Mouse (Mus musculus): ENCODE measurements around the gene Nub1. TPM values are rescaled to one million over a fixed set of nuclear protein-coding genes. Genes with fewer than 3 reads are reported as not detected.
"Not testable (repeated sequence)": the region's sequence is repeated elsewhere in the genome, so short reads cannot be mapped to it uniquely, and the experiment has no call there.

Gene Nub1
- polyA plus RNA-seq, 1 experiment from 2014 or later: 31.6 TPM

- no peaks in the 10 kb centered on the region for H3K9me3 ChIP-seq (ENCODE audit: low read depth, low read length)
- DNase-seq (peak; percentile 88), ATAC-seq (ENCODE audit: insufficient read depth) (peak; percentile 63; the same call in 1 of the 2 replicates)
- peak; percentile 87 for TF ChIP-seq CTCF (IDR thresholded peaks at IDR 0.05; ENCODE audit: low read depth)
- H3K4me3 ChIP-seq (ENCODE audit: low read depth, low read length): no peak overlapping the region
- H3K27me3 ChIP-seq (ENCODE audit: insufficient read depth, low read length): no peaks in the 10 kb centered on the region
- no peaks in the 10 kb centered on the region for H3K4me1 ChIP-seq (ENCODE audit: insufficient read depth)
- no peaks in the 10 kb centered on the region for H3K36me3 ChIP-seq (ENCODE audit: insufficient read depth)
- H3K4me2 ChIP-seq: no peak overlapping the region
- WGBS: 20% methylated on average over 4 of the region's 4 CpGs
- no peak overlapping the region for H3K27ac ChIP-seq (ENCODE audit: low read depth)
- no peak overlapping the region for H3K9ac ChIP-seq
Measured at GRCm38 (mm10) chr5:24674238-24674637, 11.1 kb upstream of the Nub1 start.

- no peak overlapping the region for H3K4me3 ChIP-seq (ENCODE audit: low read depth, low read length)
- TF ChIP-seq CTCF (IDR thresholded peaks at IDR 0.05; ENCODE audit: low read depth): no peak
- H3K27me3 ChIP-seq (ENCODE audit: insufficient read depth, low read length): no peaks in the 10 kb centered on the region
- no peaks in the 10 kb centered on the region for H3K9me3 ChIP-seq (ENCODE audit: low read depth, low read length)
- H3K9ac ChIP-seq: no peak overlapping the region
- WGBS: 50% methylated on average over 1 of the region's 1 CpGs
- no peak overlapping the region for H3K4me2 ChIP-seq
- no peaks in the 10 kb centered on the region for H3K36me3 ChIP-seq (ENCODE audit: insufficient read depth)
- no peaks in the 10 kb centered on the region for H3K4me1 ChIP-seq (ENCODE audit: insufficient read depth)
- ATAC-seq (ENCODE audit: insufficient read depth) (no peak), DNase-seq (no peak)
- no peak overlapping the region for H3K27ac ChIP-seq (ENCODE audit: low read depth)
Measured at GRCm38 (mm10) chr5:24681436-24681835, 3.9 kb upstream of the Nub1 start.

GRCm38 (mm10) chr5:24684578-24685365, 560 bp upstream of the Nub1 start:
- peak overlapping the region; percentile 98 for H3K27ac ChIP-seq (ENCODE audit: low read depth)
- ATAC-seq (ENCODE audit: insufficient read depth) (peak; percentile 62), DNase-seq (peak; percentile 70)
- peak overlapping the region; percentile 68 for H3K4me2 ChIP-seq
- H3K27me3 ChIP-seq (ENCODE audit: insufficient read depth, low read length): no peaks in the 10 kb centered on the region
- H3K9ac ChIP-seq: peak overlapping the region; percentile 65
- peak overlapping the region; percentile 27 for H3K4me3 ChIP-seq (ENCODE audit: low read depth, low read length)
- no peak for TF ChIP-seq CTCF (IDR thresholded peaks at IDR 0.05; ENCODE audit: low read depth)
- no peaks in the 10 kb centered on the region for H3K9me3 ChIP-seq (ENCODE audit: low read depth, low read length)
- 0 out of 2 replicates have a peak, but pooled peaks cover 4% of the 10 kb centered on the region for H3K4me1 ChIP-seq (ENCODE audit: insufficient read depth)
- H3K36me3 ChIP-seq (ENCODE audit: insufficient read depth): peaks cover 4% of the 10 kb centered on the region; the same call in 1 of the 2 replicates
- 19% methylated on average over 16 of the region's 16 CpGs for WGBS

GRCm38 (mm10) chr5:24686176-24686575, 844 bp downstream of the Nub1 start:
- peaks cover 7% of the 10 kb centered on the region; the same call in 1 of the 2 replicates for H3K36me3 ChIP-seq (ENCODE audit: insufficient read depth)
- WGBS: under 1% methylated on average over 15 of the region's 15 CpGs
- no peaks in the 10 kb centered on the region for H3K27me3 ChIP-seq (ENCODE audit: insufficient read depth, low read length)
- H3K4me2 ChIP-seq: peak overlapping the region; percentile 59
- ATAC-seq (ENCODE audit: insufficient read depth): peak; percentile 7
- TF ChIP-seq CTCF (IDR thresholded peaks at IDR 0.05; ENCODE audit: low read depth): no peak
- peak overlapping the region; percentile 89 for H3K4me3 ChIP-seq (ENCODE audit: low read depth, low read length)
- H3K4me1 ChIP-seq (ENCODE audit: insufficient read depth): 0 out of 2 replicates have a peak, but pooled peaks cover 4% of the 10 kb centered on the region
- DNase-seq: peak; percentile 72
- peak overlapping the region; percentile 75 for H3K9ac ChIP-seq
- H3K9me3 ChIP-seq (ENCODE audit: low read depth, low read length): no peaks in the 10 kb centered on the region
- peak overlapping the region; percentile 91 for H3K27ac ChIP-seq (ENCODE audit: low read depth)

GRCm38 (mm10) chr5:24686671-24687420, 1.5 kb downstream of the Nub1 start:
- H3K9me3 ChIP-seq (ENCODE audit: low read depth, low read length); H3K4me1 ChIP-seq (ENCODE audit: insufficient read depth); H3K27me3 ChIP-seq (ENCODE audit: insufficient read depth, low read length); DNase-seq; ATAC-seq (ENCODE audit: insufficient read depth): not testable (repeated sequence)
- Histone ChIP-seq H3K27ac (ENCODE audit: low read depth) (peak overlapping the region; percentile 91; the same call in 1 of the 2 replicates), H3K36me3 (ENCODE audit: insufficient read depth) (peaks cover 14% of the 10 kb centered on the region; the same call in 1 of the 2 replicates), H3K4me2 (peak overlapping the region; percentile 59), H3K9ac (peak overlapping the region; percentile 75), H3K4me3 (ENCODE audit: low read depth, low read length) (peak overlapping the region; percentile 89)
- 73% methylated on average over 16 of the region's 16 CpGs for WGBS

DNA sequence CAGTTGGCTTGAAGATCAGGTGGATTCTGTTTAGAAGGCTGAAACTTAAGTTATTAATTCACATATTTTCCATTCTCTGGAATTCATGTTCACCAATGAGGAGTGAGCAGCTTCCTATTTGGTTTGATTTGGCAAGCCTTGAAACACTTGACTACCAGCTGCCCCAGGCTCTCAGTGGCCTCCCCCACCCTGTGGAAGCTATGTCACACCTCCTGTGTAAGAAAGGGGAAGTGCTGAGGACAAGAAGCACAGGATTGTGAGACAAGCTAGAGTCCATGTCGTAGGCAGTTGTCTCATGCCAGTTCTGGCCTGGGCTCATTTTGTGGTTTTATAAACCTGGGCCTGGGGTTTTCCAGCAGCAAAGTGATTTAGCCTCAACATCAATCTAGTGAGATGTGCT, 2.4 kb downstream of the Nub1 start:
- DNase-seq: no peak
- Histone ChIP-seq H3K36me3 (ENCODE audit: insufficient read depth) (peaks cover 22% of the 10 kb centered on the region; the same call in 1 of the 2 replicates), H3K4me1 (ENCODE audit: insufficient read depth) (0 out of 2 replicates have a peak, but pooled peaks cover 4% of the 10 kb centered on the region), H3K4me2 (no peak overlapping the region), H3K27me3 (ENCODE audit: insufficient read depth, low read length) (no peaks in the 10 kb centered on the region), H3K27ac (ENCODE audit: low read depth) (no peak overlapping the region), H3K9me3 (ENCODE audit: low read depth, low read length) (no peaks in the 10 kb centered on the region), H3K4me3 (ENCODE audit: low read depth, low read length) (no peak overlapping the region), H3K9ac (no peak overlapping the region)
- 77% methylated on average over 1 of the region's 1 CpGs for WGBS
- TF ChIP-seq CTCF (IDR thresholded peaks at IDR 0.05; ENCODE audit: low read depth): no peak
- no peak for ATAC-seq (ENCODE audit: insufficient read depth)

DNA sequence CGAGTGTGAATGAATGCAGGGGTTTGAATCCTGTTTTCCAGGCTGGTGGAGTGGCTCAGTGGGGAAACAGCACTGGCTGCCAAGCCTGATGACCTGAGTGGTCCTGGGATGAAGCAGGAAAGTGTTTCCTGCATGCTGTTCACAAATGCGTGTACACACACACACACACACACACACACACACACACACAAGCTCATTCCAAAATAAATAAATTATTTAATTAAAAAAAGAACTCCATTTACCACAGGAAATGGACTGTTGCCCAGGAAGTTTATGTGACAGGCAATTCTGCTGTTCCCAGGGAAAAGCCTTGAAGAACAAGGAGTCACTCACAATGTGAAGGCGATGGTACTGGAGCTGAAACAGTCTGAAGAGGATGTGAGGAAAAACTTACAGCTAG, 11.4 kb downstream of the Nub1 start:
- Histone ChIP-seq H3K9me3 (ENCODE audit: low read depth, low read length) (no peaks in the 10 kb centered on the region), H3K27ac (ENCODE audit: low read depth) (no peak overlapping the region), H3K4me2 (no peak overlapping the region), H3K9ac (no peak overlapping the region), H3K36me3 (ENCODE audit: insufficient read depth) (peaks cover 92% of the 10 kb centered on the region), H3K27me3 (ENCODE audit: insufficient read depth, low read length) (no peaks in the 10 kb centered on the region), H3K4me3 (ENCODE audit: low read depth, low read length) (no peak overlapping the region), H3K4me1 (ENCODE audit: insufficient read depth) (no peaks in the 10 kb centered on the region)
- TF ChIP-seq CTCF (IDR thresholded peaks at IDR 0.05; ENCODE audit: low read depth): no peak
- no peak for DNase-seq
- WGBS: 78% methylated on average over 3 of the region's 3 CpGs
- no peak for ATAC-seq (ENCODE audit: insufficient read depth)
